Mouse (Mus musculus): ENCODE measurements around the gene Pramef8. TPM values are rescaled to one million over a fixed set of nuclear protein-coding genes. Genes with fewer than 3 reads are reported as not detected.
A peak's percentile ranks its signal among the peaks of the same experiment; 100 is the strongest.

Gene Pramef8
- polyA plus RNA-seq (2014; fragmentation: Nextera tagmentation; extraction: Ambion mirVana) = 15.0 and 16.3 TPM in 2 replicates

DNA sequence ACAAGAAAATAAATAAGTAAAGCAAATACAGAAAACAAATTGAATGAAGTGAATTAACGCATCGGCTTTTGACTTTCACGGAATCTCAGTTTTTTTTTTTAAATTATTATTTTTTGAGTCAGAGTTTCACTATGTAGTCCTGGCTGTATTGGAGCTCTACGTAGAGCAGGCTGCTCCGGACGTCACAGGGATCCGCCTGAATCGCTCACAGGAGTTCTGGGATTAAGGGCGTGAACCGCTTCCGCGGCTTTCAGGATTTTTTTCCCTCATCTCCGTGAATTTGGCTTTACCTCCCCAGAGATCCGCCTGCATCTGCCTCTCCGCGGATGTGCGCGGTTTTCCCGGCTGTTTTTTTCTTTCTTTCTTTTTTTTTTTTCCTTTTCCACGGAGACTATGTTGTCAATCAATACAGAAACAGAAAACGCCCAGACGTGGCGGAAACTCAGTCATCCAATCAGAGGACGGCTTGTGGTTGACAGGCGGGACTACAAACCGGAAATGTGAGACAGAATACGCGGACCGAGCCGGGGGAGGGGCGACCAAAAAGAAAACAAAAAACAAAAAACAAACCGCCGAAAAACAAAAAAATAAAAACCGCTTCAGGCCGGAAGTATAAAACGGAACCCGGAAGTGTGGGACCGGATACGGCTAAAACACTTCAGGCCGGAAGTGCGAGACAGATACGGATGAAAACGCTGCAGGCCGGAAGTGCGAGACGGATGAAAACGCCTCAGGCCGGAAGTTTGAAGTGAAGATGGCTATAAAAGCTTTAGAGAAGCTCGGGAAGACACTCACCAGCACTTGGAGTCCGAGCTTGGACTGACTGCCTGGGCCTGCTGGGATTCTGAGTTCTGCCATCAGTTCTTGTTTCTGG is at the start of gene Pramef8:
Gene Pramef8, plus strand, starts transcription at position 208 of the 874 bp plus-strand sequence.
- Histone ChIP-seq H3K27me3 (replicated peaks; ENCODE audit: control insufficient read depth, insufficient read depth, low read length) (no peaks in the 10 kb centered on the region), H3K36me3 (ENCODE audit: control insufficient read depth, insufficient read depth, low read length) (peaks cover 31% of the 10 kb centered on the region), H3K4me2 (ENCODE audit: low read length) (peak within 1 kb of the TSS; percentile 65), H3K9ac (ENCODE audit: low read length) (peak within 1 kb of the TSS; percentile 59), H3K27ac (ENCODE audit: low read depth) (peak within 1 kb of the TSS; percentile 83), H3K9me3 (ENCODE audit: control insufficient read depth, low read length) (peaks cover 7% of the 10 kb centered on the region), H3K4me3 (ENCODE audit: low read depth, low read length) (peak within 1 kb of the TSS; percentile 67), H3K4me1 (replicated peaks; ENCODE audit: control insufficient read depth, insufficient read depth, low read length) (no peaks in the 10 kb centered on the region)
- ATAC-seq (replicated peaks; ENCODE audit: low FRiP score, low TSS enrichment, low read depth) (peak; percentile 94), DNase-seq (ENCODE audit: low spot score) (peak; percentile 97)
- WGBS = under 1% methylated on average over 50 of the region's 50 CpGs

DNA sequence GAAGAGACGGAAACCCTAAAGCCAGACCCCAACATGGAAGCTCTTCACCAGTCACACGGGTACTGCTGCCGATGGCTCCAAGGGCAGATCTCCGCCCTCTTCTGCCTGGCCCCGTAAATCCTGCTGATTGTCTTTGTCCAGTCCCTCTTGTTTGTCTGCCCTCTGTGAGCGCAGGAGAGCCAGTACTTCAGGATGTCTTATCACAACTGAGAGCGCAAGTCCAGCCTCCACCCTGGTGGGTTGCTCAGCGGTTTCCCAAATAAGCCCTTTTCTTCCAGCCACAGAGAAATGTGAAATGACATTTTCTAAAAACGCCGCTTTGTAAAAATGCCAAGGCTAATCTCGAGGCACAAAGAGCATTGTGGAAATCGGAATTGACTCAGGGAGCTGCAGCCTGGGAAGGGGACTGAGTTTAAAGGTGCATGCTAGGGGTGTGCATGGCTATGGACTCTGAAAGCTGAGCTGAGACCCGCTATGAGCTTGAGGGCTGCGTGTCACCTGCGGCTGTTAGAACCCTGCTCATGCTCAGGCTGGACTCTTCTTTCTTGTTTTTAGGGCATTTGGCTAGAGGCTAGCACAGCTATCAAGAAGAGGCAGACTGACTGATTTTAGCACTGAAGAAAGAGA is 45.7 kb upstream of the Pramef8 start:
- no peaks in the 10 kb centered on the region for H3K36me3 ChIP-seq (ENCODE audit: control insufficient read depth, insufficient read depth, low read length)
- WGBS = 48% methylated on average over 15 of the region's 15 CpGs
- no peak overlapping the region for H3K9ac ChIP-seq (ENCODE audit: low read length)
- H3K4me2 ChIP-seq (ENCODE audit: low read length) = no peak overlapping the region
- H3K4me1 ChIP-seq (replicated peaks; ENCODE audit: control insufficient read depth, insufficient read depth, low read length) = no peaks in the 10 kb centered on the region
- no peaks in the 10 kb centered on the region for H3K27me3 ChIP-seq (replicated peaks; ENCODE audit: control insufficient read depth, insufficient read depth, low read length)
- no peak for DNase-seq (ENCODE audit: low spot score)
- H3K27ac ChIP-seq (ENCODE audit: low read depth) = no peak overlapping the region
- no peak for ATAC-seq (replicated peaks; ENCODE audit: low FRiP score, low TSS enrichment, low read depth)
- H3K4me3 ChIP-seq (ENCODE audit: low read depth, low read length) = no peak overlapping the region
- H3K9me3 ChIP-seq (ENCODE audit: control insufficient read depth, low read length) = no peaks in the 10 kb centered on the region

DNA sequence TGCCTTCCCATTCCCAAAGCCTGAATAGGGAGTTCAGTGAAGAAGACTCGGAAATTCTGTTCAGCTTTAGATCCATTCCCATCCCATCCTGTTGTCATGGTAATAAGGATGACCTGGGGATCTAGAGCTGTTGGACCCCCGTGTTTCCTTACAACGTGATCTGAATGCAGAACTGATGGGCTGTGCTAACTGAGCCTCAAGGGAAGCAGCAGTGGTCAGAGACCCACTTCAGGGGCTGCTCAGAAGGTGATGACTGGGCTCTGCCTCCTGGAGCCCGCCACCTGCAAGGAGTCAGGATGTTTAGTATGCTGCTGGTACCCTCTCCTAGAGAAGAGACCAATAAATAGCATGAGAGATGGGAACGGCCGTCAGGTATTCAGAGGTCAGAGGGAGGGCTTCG is 32.7 kb upstream of the Pramef8 start:
- H3K27me3 ChIP-seq (replicated peaks; ENCODE audit: control insufficient read depth, insufficient read depth, low read length) = no peaks in the 10 kb centered on the region
- no peaks in the 10 kb centered on the region for H3K4me1 ChIP-seq (replicated peaks; ENCODE audit: control insufficient read depth, insufficient read depth, low read length)
- H3K27ac ChIP-seq (ENCODE audit: low read depth) = no peak overlapping the region
- H3K4me3 ChIP-seq (ENCODE audit: low read depth, low read length) = no peak overlapping the region
- no peak overlapping the region for H3K4me2 ChIP-seq (ENCODE audit: low read length)
- ATAC-seq (replicated peaks; ENCODE audit: low FRiP score, low TSS enrichment, low read depth) (no peak), DNase-seq (ENCODE audit: low spot score) (no peak)
- WGBS = 39% methylated on average over 7 of the region's 7 CpGs
- H3K9ac ChIP-seq (ENCODE audit: low read length) = no peak overlapping the region
- no peaks in the 10 kb centered on the region for H3K9me3 ChIP-seq (ENCODE audit: control insufficient read depth, low read length)
- no peaks in the 10 kb centered on the region for H3K36me3 ChIP-seq (ENCODE audit: control insufficient read depth, insufficient read depth, low read length)

DNA sequence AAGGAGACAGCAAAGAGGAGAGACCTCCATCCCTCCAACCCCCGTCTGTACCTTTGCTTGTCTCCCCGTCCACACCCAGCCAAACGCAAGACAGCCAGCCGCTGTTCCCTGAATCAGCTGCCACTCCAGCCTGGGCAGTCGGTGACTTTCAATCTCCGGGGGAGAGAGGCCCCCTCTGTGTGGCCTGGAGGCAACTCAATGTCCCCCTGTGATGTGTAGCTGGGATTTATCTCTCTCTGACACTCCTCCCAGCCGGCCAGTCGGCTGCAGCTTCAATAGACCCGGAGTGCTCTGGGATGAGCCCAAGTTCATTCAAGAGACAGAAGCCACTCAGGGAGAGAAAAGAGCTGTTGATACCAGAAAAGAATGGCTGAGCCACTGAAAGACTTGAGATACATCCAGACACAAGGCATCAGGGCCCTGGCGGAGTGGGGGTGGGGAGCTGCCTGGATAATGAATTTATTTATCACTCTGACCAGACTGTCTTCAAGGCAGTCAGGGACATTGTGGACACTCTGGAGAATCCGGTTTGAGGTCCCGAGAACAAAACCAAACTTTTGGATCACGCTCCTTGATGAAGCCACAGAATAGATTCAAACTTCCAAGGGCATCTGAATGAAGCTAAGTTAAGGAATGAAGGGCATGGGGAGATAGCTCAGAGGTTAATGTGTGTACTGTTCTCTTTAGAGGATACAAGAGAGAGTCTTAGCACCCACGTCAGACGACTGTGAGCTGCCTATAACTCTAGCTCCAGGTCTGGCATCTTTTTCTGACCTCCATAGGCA is 32.1 kb upstream of the Pramef8 start:
- Histone ChIP-seq H3K9ac (ENCODE audit: low read length) (no peak overlapping the region), H3K4me1 (replicated peaks; ENCODE audit: control insufficient read depth, insufficient read depth, low read length) (no peaks in the 10 kb centered on the region), H3K27me3 (replicated peaks; ENCODE audit: control insufficient read depth, insufficient read depth, low read length) (no peaks in the 10 kb centered on the region), H3K36me3 (ENCODE audit: control insufficient read depth, insufficient read depth, low read length) (no peaks in the 10 kb centered on the region), H3K27ac (ENCODE audit: low read depth) (no peak overlapping the region), H3K4me2 (ENCODE audit: low read length) (no peak overlapping the region), H3K9me3 (ENCODE audit: control insufficient read depth, low read length) (no peaks in the 10 kb centered on the region), H3K4me3 (ENCODE audit: low read depth, low read length) (no peak overlapping the region)
- 28% methylated on average over 15 of the region's 15 CpGs for WGBS
- ATAC-seq (replicated peaks; ENCODE audit: low FRiP score, low TSS enrichment, low read depth) = peak; percentile 65; the same call in 1 of the 2 replicates
- peak; percentile 66 for DNase-seq (ENCODE audit: low spot score)

DNA sequence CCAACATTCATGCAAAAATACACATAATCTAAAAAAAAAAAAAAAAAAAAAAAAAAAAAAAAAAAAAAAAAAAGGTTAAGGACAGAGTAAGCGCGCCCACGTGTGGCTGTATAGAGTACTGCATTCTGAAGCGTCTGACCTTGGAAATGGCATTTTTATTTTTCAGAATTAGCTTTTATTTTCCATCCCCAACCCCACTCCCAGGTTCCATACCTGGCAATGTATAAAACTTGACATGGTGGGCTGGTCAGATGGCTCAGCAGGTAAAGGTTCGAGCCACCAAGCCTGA is 31.6 kb upstream of the Pramef8 start:
- H3K9me3 ChIP-seq (ENCODE audit: control insufficient read depth, low read length) = no peaks in the 10 kb centered on the region
- no peak for ATAC-seq (replicated peaks; ENCODE audit: low FRiP score, low TSS enrichment, low read depth)
- peak; percentile 74 for DNase-seq (ENCODE audit: low spot score)
- no peak overlapping the region for H3K27ac ChIP-seq (ENCODE audit: low read depth)
- no peak overlapping the region for H3K4me3 ChIP-seq (ENCODE audit: low read depth, low read length)
- H3K9ac ChIP-seq (ENCODE audit: low read length) = no peak overlapping the region
- H3K4me2 ChIP-seq (ENCODE audit: low read length) = no peak overlapping the region
- WGBS = under 1% methylated on average over 5 of the region's 5 CpGs
- no peaks in the 10 kb centered on the region for H3K4me1 ChIP-seq (replicated peaks; ENCODE audit: control insufficient read depth, insufficient read depth, low read length)
- no peaks in the 10 kb centered on the region for H3K27me3 ChIP-seq (replicated peaks; ENCODE audit: control insufficient read depth, insufficient read depth, low read length)
- H3K36me3 ChIP-seq (ENCODE audit: control insufficient read depth, insufficient read depth, low read length) = no peaks in the 10 kb centered on the region

DNA sequence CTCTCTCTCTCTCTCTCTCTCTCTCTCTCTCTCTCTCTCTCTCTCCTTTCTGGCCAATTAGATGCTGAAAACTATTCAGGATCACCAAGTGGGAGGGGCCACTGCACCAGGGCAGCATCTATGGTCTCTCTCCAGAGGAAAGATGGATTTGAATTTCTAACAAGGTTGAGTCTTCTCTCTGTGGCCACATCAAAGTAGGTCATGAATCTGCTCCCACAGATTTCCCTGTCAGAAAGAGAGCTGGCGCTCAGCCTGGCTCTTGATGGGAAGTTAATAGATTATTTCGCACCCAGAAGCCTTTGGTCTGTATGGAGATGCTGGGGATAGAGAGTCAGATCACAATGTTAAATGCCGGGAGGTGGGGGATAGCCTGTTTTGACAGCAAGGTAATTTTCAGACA is 30.1 kb upstream of the Pramef8 start:
- WGBS = 72% methylated on average over 3 of the region's 3 CpGs
- no peak for DNase-seq (ENCODE audit: low spot score)

DNA sequence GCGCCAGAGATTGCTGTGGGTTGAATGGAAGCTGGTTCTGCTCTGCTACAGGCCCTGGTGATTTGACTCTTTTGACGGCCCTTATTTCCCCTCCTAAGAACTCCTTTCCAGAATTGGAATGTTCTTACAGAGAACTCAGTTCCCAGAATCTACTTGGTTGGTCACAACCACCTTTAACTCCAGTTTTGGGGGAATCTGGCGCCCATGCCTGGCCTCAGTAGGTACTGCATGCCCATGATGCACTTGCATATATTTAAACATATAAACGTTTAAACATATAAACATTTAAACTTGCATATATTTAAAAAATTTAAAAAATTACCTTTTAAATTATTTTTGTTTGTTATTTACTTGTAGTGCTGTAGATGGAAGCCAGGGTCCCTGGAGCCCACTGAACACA is 28.6 kb upstream of the Pramef8 start:
- Histone ChIP-seq H3K4me1 (replicated peaks; ENCODE audit: control insufficient read depth, insufficient read depth, low read length) (no peaks in the 10 kb centered on the region), H3K4me2 (ENCODE audit: low read length) (no peak overlapping the region), H3K27me3 (replicated peaks; ENCODE audit: control insufficient read depth, insufficient read depth, low read length) (no peaks in the 10 kb centered on the region), H3K27ac (ENCODE audit: low read depth) (no peak overlapping the region), H3K9me3 (ENCODE audit: control insufficient read depth, low read length) (no peaks in the 10 kb centered on the region), H3K4me3 (ENCODE audit: low read depth, low read length) (no peak overlapping the region), H3K36me3 (ENCODE audit: control insufficient read depth, insufficient read depth, low read length) (no peaks in the 10 kb centered on the region), H3K9ac (ENCODE audit: low read length) (no peak overlapping the region)
- 44% methylated on average over 4 of the region's 4 CpGs for WGBS
- ATAC-seq (replicated peaks; ENCODE audit: low FRiP score, low TSS enrichment, low read depth) (no peak), DNase-seq (ENCODE audit: low spot score) (no peak)

More for the DNA sequence above, 30.1 kb upstream of the Pramef8 start:
- Histone ChIP-seq H3K36me3 (ENCODE audit: control insufficient read depth, insufficient read depth, low read length) (no peaks in the 10 kb centered on the region), H3K27ac (ENCODE audit: low read depth) (no peak overlapping the region), H3K4me2 (ENCODE audit: low read length) (no peak overlapping the region), H3K27me3 (replicated peaks; ENCODE audit: control insufficient read depth, insufficient read depth, low read length) (no peaks in the 10 kb centered on the region), H3K4me3 (ENCODE audit: low read depth, low read length) (no peak overlapping the region), H3K9me3 (ENCODE audit: control insufficient read depth, low read length) (no peaks in the 10 kb centered on the region), H3K4me1 (replicated peaks; ENCODE audit: control insufficient read depth, insufficient read depth, low read length) (no peaks in the 10 kb centered on the region), H3K9ac (ENCODE audit: low read length) (no peak overlapping the region)
- ATAC-seq (replicated peaks; ENCODE audit: low FRiP score, low TSS enrichment, low read depth) = no peak

DNA sequence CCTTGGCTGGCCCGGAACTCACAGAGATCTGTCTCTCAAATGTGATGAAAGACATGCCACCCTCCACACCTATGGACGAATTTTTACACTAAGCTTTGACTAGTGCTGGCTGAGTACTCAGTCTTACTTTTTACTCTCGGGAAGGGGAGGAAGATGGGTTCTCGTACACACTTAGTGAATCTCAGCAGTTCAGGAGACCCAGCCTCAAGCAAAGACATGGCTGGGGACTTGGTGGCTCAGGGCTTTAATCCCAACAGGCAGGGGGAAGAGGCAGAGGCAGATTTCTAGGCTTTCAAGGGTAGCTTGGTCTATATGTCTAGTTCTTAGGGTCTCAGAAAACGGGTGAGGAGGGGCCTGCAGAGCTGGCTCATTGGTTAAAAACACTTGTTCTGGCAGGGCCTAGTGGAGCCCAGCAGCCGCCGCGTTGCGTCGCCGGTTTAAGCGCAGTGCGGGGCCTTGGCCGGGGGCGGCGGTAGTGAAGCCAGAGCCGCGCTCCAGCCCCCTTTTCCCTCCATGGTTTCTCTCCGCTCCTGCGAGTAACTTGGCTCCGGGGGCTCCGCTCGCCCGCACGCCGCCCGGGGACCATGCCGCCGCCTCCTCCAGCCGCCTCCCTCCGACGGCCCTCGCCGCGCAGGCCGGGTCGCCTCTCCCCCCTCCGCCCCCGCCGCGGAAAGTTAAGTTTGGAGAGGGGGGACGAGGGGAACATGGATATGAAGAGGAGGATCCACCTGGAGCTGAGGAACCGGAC is 23.1 kb upstream of the Pramef8 start:
- 6% methylated on average over 40 of the region's 43 CpGs for WGBS

More for the DNA sequence above, 23.1 kb upstream of the Pramef8 start:
- Histone ChIP-seq H3K27ac (ENCODE audit: low read depth) (no peak overlapping the region), H3K27me3 (replicated peaks; ENCODE audit: control insufficient read depth, insufficient read depth, low read length) (no peaks in the 10 kb centered on the region), H3K4me1 (replicated peaks; ENCODE audit: control insufficient read depth, insufficient read depth, low read length) (no peaks in the 10 kb centered on the region), H3K9ac (ENCODE audit: low read length) (peak overlapping the region; percentile 37; the same call in 1 of the 2 replicates), H3K4me2 (ENCODE audit: low read length) (peak overlapping the region; percentile 48), H3K9me3 (ENCODE audit: control insufficient read depth, low read length) (no peaks in the 10 kb centered on the region), H3K4me3 (ENCODE audit: low read depth, low read length) (peak overlapping the region; percentile 29), H3K36me3 (ENCODE audit: control insufficient read depth, insufficient read depth, low read length) (no peaks in the 10 kb centered on the region)
- DNase-seq (ENCODE audit: low spot score) (peak; percentile 83), ATAC-seq (replicated peaks; ENCODE audit: low FRiP score, low TSS enrichment, low read depth) (peak; percentile 85)

Measured in intestine, embryonic 14.5 days (tissue).